Mouse (Mus musculus): Measurements from ENCODE around the gene Sub1. TPM values are rescaled to one million over a fixed set of nuclear protein-coding genes. Genes with fewer than 3 reads are reported as not detected.

The Sub1 gene
- polyA plus RNA-seq, 1 experiment from 2014 or later, result 614 TPM

GRCm38 (mm10) chr15:12010602-12011044 lies 13.8 kb upstream of the Sub1 start:
- H3K27ac ChIP-seq (replicated peaks), result no peak overlapping the region
- H3K9me3 ChIP-seq (replicated peaks), result no peaks in the 10 kb centered on the region
- H3K4me1 ChIP-seq, result no peaks in the 10 kb centered on the region
- WGBS, result 43% methylated on average over 18 of the region's 18 CpGs
- no peak for ATAC-seq (ENCODE audit: insufficient number of reproducible peaks, low FRiP score, low TSS enrichment, low read depth)
- no peaks in the 10 kb centered on the region for H3K27me3 ChIP-seq
- H3K36me3 ChIP-seq, result no peaks in the 10 kb centered on the region
- H3K4me2 ChIP-seq (replicated peaks), result peak overlapping the region; percentile 41
- H3K4me3 ChIP-seq (replicated peaks), result peak overlapping the region; percentile 25
- H3K9ac ChIP-seq, result no peak overlapping the region

GRCm38 (mm10) chr15:12009712-12010601 lies 13.2 kb upstream of the Sub1 start:
- Histone ChIP-seq H3K9ac (no peak overlapping the region), H3K36me3 (no peaks in the 10 kb centered on the region), H3K27ac (replicated peaks) (no peak overlapping the region), H3K9me3 (replicated peaks) (no peaks in the 10 kb centered on the region), H3K27me3 (no peaks in the 10 kb centered on the region), H3K4me3 (replicated peaks) (peak overlapping the region; percentile 25), H3K4me1 (no peaks in the 10 kb centered on the region), H3K4me2 (replicated peaks) (peak overlapping the region; percentile 41)
- 63% methylated on average over 23 of the region's 23 CpGs for whole genome bisulfite sequencing
- no peak for ATAC-seq (ENCODE audit: insufficient number of reproducible peaks, low FRiP score, low TSS enrichment, low read depth)

GRCm38 (mm10) chr15:12008894-12009293 lies 12.1 kb upstream of the Sub1 start:
- H3K9ac ChIP-seq, result no peak overlapping the region
- no peaks in the 10 kb centered on the region for H3K27me3 ChIP-seq
- H3K36me3 ChIP-seq, result no peaks in the 10 kb centered on the region
- no peak overlapping the region for H3K4me2 ChIP-seq (replicated peaks)
- H3K27ac ChIP-seq (replicated peaks), result no peak overlapping the region
- H3K4me3 ChIP-seq (replicated peaks), result no peak overlapping the region
- ATAC-seq (ENCODE audit: insufficient number of reproducible peaks, low FRiP score, low TSS enrichment, low read depth), result no peak
- no peaks in the 10 kb centered on the region for H3K4me1 ChIP-seq
- 75% methylated on average over 5 of the region's 5 CpGs for WGBS
- no peaks in the 10 kb centered on the region for H3K9me3 ChIP-seq (replicated peaks)

- H3K27me3 ChIP-seq, result no peaks in the 10 kb centered on the region
- H3K9ac ChIP-seq, result no peak overlapping the region
- H3K9me3 ChIP-seq (replicated peaks), result no peaks in the 10 kb centered on the region
- no peak overlapping the region for H3K4me3 ChIP-seq (replicated peaks)
- ATAC-seq (ENCODE audit: insufficient number of reproducible peaks, low FRiP score, low TSS enrichment, low read depth), result no peak
- no peaks in the 10 kb centered on the region for H3K4me1 ChIP-seq
- 55% methylated on average over 13 of the region's 13 CpGs for WGBS
- no peak overlapping the region for H3K27ac ChIP-seq (replicated peaks)
- H3K4me2 ChIP-seq (replicated peaks), result no peak overlapping the region
- H3K36me3 ChIP-seq, result no peaks in the 10 kb centered on the region
These were observed 11.4 kb upstream of the Sub1 start for GRCm38 (mm10) chr15:12007971-12008800.

- H3K9ac ChIP-seq, result no peak overlapping the region
- no peak overlapping the region for H3K4me3 ChIP-seq (replicated peaks)
- no peaks in the 10 kb centered on the region for H3K9me3 ChIP-seq (replicated peaks)
- H3K36me3 ChIP-seq, result no peaks in the 10 kb centered on the region
- no peak overlapping the region for H3K4me2 ChIP-seq (replicated peaks)
- no peaks in the 10 kb centered on the region for H3K4me1 ChIP-seq
- H3K27ac ChIP-seq (replicated peaks), result no peak overlapping the region
- WGBS, result 80% methylated on average over 7 of the region's 7 CpGs
- H3K27me3 ChIP-seq, result no peaks in the 10 kb centered on the region
- no peak for ATAC-seq (ENCODE audit: insufficient number of reproducible peaks, low FRiP score, low TSS enrichment, low read depth)
These were observed 10.6 kb upstream of the Sub1 start for GRCm38 (mm10) chr15:12007421-12007820.

- WGBS, result 93% methylated on average over 6 of the region's 6 CpGs
- Histone ChIP-seq H3K27me3 (no peaks in the 10 kb centered on the region), H3K4me2 (replicated peaks) (no peak overlapping the region), H3K9me3 (replicated peaks) (no peaks in the 10 kb centered on the region), H3K36me3 (no peaks in the 10 kb centered on the region), H3K9ac (no peak overlapping the region), H3K27ac (replicated peaks) (no peak overlapping the region), H3K4me3 (replicated peaks) (no peak overlapping the region), H3K4me1 (no peaks in the 10 kb centered on the region)
- no peak for ATAC-seq (ENCODE audit: insufficient number of reproducible peaks, low FRiP score, low TSS enrichment, low read depth)
These were observed 9.4 kb upstream of the Sub1 start for GRCm38 (mm10) chr15:12006169-12006568.

GRCm38 (mm10) chr15:11995815-11996201 lies 975 bp downstream of the Sub1 start:
- peak; percentile 95 for ATAC-seq (ENCODE audit: insufficient number of reproducible peaks, low FRiP score, low TSS enrichment, low read depth)
- H3K4me3 ChIP-seq (replicated peaks), result peak overlapping the region; percentile 100
- H3K9me3 ChIP-seq (replicated peaks), result no peaks in the 10 kb centered on the region
- H3K27me3 ChIP-seq, result no peaks in the 10 kb centered on the region
- WGBS, result under 1% methylated on average over 31 of the region's 33 CpGs
- peak overlapping the region; percentile 98 for H3K9ac ChIP-seq
- H3K4me1 ChIP-seq, result peaks cover 24% of the 10 kb centered on the region
- H3K36me3 ChIP-seq, result peaks cover 9% of the 10 kb centered on the region; the same call in 1 of the 2 replicates
- peak overlapping the region; percentile 59 for H3K4me2 ChIP-seq (replicated peaks)
- H3K27ac ChIP-seq (replicated peaks), result peak overlapping the region; percentile 89

GRCm38 (mm10) chr15:11994921-11995814 lies 1.6 kb downstream of the Sub1 start:
- under 1% methylated on average over 69 of the region's 71 CpGs for WGBS
- Histone ChIP-seq H3K36me3 (peaks cover 15% of the 10 kb centered on the region), H3K27ac (replicated peaks) (peak overlapping the region; percentile 89), H3K9ac (peak overlapping the region; percentile 98), H3K9me3 (replicated peaks) (no peaks in the 10 kb centered on the region), H3K4me3 (replicated peaks) (peak overlapping the region; percentile 100), H3K4me2 (replicated peaks) (peak overlapping the region; percentile 59), H3K4me1 (peaks cover 24% of the 10 kb centered on the region), H3K27me3 (no peaks in the 10 kb centered on the region)
- ATAC-seq (ENCODE audit: insufficient number of reproducible peaks, low FRiP score, low TSS enrichment, low read depth), result peak; percentile 81

GRCm38 (mm10) chr15:11994006-11994405 lies 2.8 kb downstream of the Sub1 start:
- peaks cover 26% of the 10 kb centered on the region for H3K36me3 ChIP-seq
- no peak for ATAC-seq (ENCODE audit: insufficient number of reproducible peaks, low FRiP score, low TSS enrichment, low read depth)

GRCm38 (mm10) chr15:11991552-11992113 lies 5.2 kb downstream of the Sub1 start:
- Histone ChIP-seq H3K4me1 (peaks cover 24% of the 10 kb centered on the region), H3K36me3 (peaks cover 49% of the 10 kb centered on the region), H3K9ac (no peak overlapping the region), H3K4me3 (replicated peaks) (no peak overlapping the region), H3K27ac (replicated peaks) (no peak overlapping the region), H3K27me3 (no peaks in the 10 kb centered on the region), H3K4me2 (replicated peaks) (no peak overlapping the region), H3K9me3 (replicated peaks) (no peaks in the 10 kb centered on the region)
- 65% methylated on average over 3 of the region's 3 CpGs for WGBS
- no peak for ATAC-seq (ENCODE audit: insufficient number of reproducible peaks, low FRiP score, low TSS enrichment, low read depth)

More at GRCm38 (mm10) chr15:11994006-11994405, 2.8 kb downstream of the Sub1 start:
- Histone ChIP-seq H3K27ac (replicated peaks) (no peak overlapping the region), H3K4me3 (replicated peaks) (peak overlapping the region; percentile 100), H3K27me3 (no peaks in the 10 kb centered on the region), H3K4me2 (replicated peaks) (peak overlapping the region; percentile 59), H3K9me3 (replicated peaks) (no peaks in the 10 kb centered on the region), H3K9ac (no peak overlapping the region), H3K4me1 (peaks cover 24% of the 10 kb centered on the region)
- WGBS, result 58% methylated on average over 2 of the region's 2 CpGs
